Mouse (Mus musculus): Measurements from ENCODE around the gene Gm49358. TPM values are rescaled to one million over a fixed set of nuclear protein-coding genes. Genes with fewer than 3 reads are reported as not detected.

The Gm49358 gene
- polyA plus RNA-seq, 1 experiment from 2014 or later, result not detected

DNA sequence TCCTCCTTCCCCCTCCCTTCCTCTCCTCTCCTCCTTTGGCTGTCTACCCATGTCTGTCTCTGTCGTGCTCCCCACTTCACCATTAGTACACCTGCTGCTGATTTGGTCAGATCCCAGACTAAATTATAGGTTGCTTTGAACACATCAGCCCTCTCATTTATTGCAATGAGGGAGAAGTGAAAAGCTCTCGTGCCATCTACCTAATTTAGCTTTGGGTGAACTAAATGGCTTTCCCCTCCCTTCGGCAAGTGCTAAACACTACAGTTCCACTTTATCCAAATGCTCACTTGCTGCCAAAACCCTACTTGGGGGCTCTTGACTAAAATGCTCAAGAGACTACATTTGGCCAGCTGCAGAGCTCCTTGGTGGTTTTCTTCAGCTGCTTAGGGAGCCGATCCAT is 73.0 kb downstream of the Gm49358 start:
- no peak for ATAC-seq (ENCODE audit: insufficient read depth)
- peaks cover 19% of the 10 kb centered on the region for H3K27me3 ChIP-seq
- 61% methylated on average over 4 of the region's 4 CpGs for WGBS (ENCODE audit: insufficient replicate concordance)

GRCm38 (mm10) chr10:86838827-86839226 is 75.1 kb downstream of the Gm49358 start:
- Histone ChIP-seq H3K36me3 (replicated peaks) (no peaks in the 10 kb centered on the region), H3K4me3 (replicated peaks) (no peak overlapping the region), H3K27me3 (peaks cover 37% of the 10 kb centered on the region), H3K4me1 (replicated peaks) (no peaks in the 10 kb centered on the region), H3K4me2 (no peak overlapping the region), H3K9me3 (replicated peaks) (no peaks in the 10 kb centered on the region), H3K9ac (no peak overlapping the region), H3K27ac (replicated peaks) (no peak overlapping the region)
- 76% methylated on average over 6 of the region's 6 CpGs for WGBS (ENCODE audit: insufficient replicate concordance)
- ATAC-seq (ENCODE audit: insufficient read depth), result no peak

More for the DNA sequence above, 73.0 kb downstream of the Gm49358 start:
- Histone ChIP-seq H3K4me2 (no peak overlapping the region), H3K36me3 (replicated peaks) (no peaks in the 10 kb centered on the region), H3K9me3 (replicated peaks) (no peaks in the 10 kb centered on the region), H3K27ac (replicated peaks) (no peak overlapping the region), H3K9ac (no peak overlapping the region), H3K4me3 (replicated peaks) (no peak overlapping the region), H3K4me1 (replicated peaks) (no peaks in the 10 kb centered on the region)

DNA sequence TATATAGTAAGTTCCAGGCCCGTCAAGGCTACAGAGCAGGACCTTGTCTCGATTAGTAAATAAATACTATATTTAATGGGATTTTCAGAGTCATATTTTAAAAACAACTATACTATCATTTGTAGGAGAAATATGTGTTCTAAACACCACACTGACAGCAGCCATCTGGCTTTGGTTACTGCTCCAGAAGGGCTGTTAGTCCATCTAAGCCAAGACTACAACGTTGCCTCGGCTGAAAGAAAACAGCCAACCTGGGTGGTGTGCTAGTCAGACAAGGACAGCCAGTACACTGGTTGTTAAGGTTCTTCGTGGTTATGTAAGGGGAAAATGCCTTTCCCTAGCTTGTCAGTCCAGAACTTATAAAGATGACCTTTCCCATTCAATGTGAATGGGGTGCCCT is 78.9 kb downstream of the Gm49358 start:
- Histone ChIP-seq H3K4me2 (no peak overlapping the region), H3K27ac (replicated peaks) (no peak overlapping the region), H3K9me3 (replicated peaks) (no peaks in the 10 kb centered on the region), H3K4me1 (replicated peaks) (peaks cover 12% of the 10 kb centered on the region), H3K27me3 (peaks cover 30% of the 10 kb centered on the region), H3K9ac (no peak overlapping the region), H3K36me3 (replicated peaks) (no peaks in the 10 kb centered on the region), H3K4me3 (replicated peaks) (no peak overlapping the region)
- WGBS (ENCODE audit: insufficient replicate concordance), result 64% methylated on average over 5 of the region's 5 CpGs
- no peak for ATAC-seq (ENCODE audit: insufficient read depth)

DNA sequence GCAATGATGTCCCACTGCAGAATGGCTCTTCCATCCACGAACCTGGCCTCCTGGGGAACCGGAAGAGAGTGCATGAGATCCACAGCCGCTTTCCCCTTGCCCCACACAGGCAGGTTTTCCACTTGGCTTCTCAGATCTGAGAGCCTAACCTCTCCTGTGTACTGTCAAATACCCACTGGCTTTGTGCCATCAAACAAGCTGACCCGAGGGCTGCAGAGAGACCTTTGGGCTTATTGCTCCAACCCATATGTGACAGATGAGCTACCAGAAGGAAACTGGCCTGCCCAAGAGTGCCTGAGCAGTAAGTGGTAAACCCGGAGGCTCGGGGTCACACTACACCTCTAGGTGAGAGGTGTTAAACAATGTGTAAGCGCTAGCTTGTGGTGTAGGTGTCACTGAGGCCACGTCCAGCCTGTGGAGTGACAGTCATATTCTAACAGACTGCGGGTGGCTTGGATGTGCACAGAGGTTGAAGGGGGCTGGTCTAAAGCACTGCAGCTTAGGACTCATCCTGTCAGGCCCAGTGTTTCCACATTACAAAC is 83.2 kb downstream of the Gm49358 start:
- ATAC-seq (ENCODE audit: insufficient read depth), result peak; percentile 30; the same call in 1 of the 2 replicates
- Histone ChIP-seq H3K9ac (no peak overlapping the region), H3K27me3 (peaks cover 44% of the 10 kb centered on the region), H3K4me1 (replicated peaks) (peaks cover 12% of the 10 kb centered on the region), H3K27ac (replicated peaks) (no peak overlapping the region), H3K9me3 (replicated peaks) (no peaks in the 10 kb centered on the region), H3K4me3 (replicated peaks) (no peak overlapping the region), H3K4me2 (no peak overlapping the region), H3K36me3 (replicated peaks) (no peaks in the 10 kb centered on the region)
- WGBS (ENCODE audit: insufficient replicate concordance), result 54% methylated on average over 9 of the region's 9 CpGs

DNA sequence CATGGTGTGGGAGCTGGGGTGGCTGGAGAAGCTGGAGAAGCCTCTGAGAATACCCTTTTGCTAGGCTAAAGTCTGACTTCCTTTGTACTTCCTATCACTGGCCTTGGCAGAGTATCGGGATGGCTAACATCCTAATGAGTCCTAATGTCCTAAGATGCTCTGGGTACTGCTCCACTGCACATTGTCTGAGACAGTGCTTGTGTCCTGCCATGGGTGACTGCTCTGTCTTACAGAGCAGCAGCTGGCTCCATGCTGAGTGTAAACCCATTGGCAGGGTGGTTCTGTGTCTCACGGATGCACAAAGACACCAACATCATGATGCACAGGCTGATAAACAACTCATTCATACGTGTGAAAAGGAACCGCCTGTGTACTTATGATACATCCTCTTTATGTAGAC is 85.3 kb downstream of the Gm49358 start:
- no peak for ATAC-seq (ENCODE audit: insufficient read depth)
- 64% methylated on average over 4 of the region's 4 CpGs for WGBS (ENCODE audit: insufficient replicate concordance)
- H3K27ac ChIP-seq (replicated peaks), result no peak overlapping the region
- H3K4me3 ChIP-seq (replicated peaks), result no peak overlapping the region
- H3K36me3 ChIP-seq (replicated peaks), result no peaks in the 10 kb centered on the region
- no peak overlapping the region for H3K9ac ChIP-seq
- H3K4me2 ChIP-seq, result no peak overlapping the region
- H3K4me1 ChIP-seq (replicated peaks), result peaks cover 12% of the 10 kb centered on the region
- peaks cover 35% of the 10 kb centered on the region for H3K27me3 ChIP-seq
- no peaks in the 10 kb centered on the region for H3K9me3 ChIP-seq (replicated peaks)

- Histone ChIP-seq H3K36me3 (replicated peaks) (no peaks in the 10 kb centered on the region), H3K9me3 (replicated peaks) (no peaks in the 10 kb centered on the region), H3K27ac (replicated peaks) (no peak overlapping the region), H3K4me2 (no peak overlapping the region), H3K4me1 (replicated peaks) (peaks cover 12% of the 10 kb centered on the region), H3K4me3 (replicated peaks) (no peak overlapping the region), H3K9ac (no peak overlapping the region), H3K27me3 (peaks cover 35% of the 10 kb centered on the region)
- WGBS (ENCODE audit: insufficient replicate concordance), result 53% methylated on average over 4 of the region's 4 CpGs
- no peak for ATAC-seq (ENCODE audit: insufficient read depth)
Measured at GRCm38 (mm10) chr10:86849508-86849907, 85.7 kb downstream of the Gm49358 start.

- peaks cover 44% of the 10 kb centered on the region for H3K27me3 ChIP-seq
- no peaks in the 10 kb centered on the region for H3K9me3 ChIP-seq (replicated peaks)
- peaks cover 4% of the 10 kb centered on the region for H3K4me1 ChIP-seq (replicated peaks)
- no peak overlapping the region for H3K9ac ChIP-seq
- H3K4me3 ChIP-seq (replicated peaks), result no peak overlapping the region
- H3K27ac ChIP-seq (replicated peaks), result no peak overlapping the region
- 66% methylated on average over 6 of the region's 6 CpGs for WGBS (ENCODE audit: insufficient replicate concordance)
- no peak overlapping the region for H3K4me2 ChIP-seq
- H3K36me3 ChIP-seq (replicated peaks), result no peaks in the 10 kb centered on the region
- ATAC-seq (ENCODE audit: insufficient read depth), result no peak
Measured at GRCm38 (mm10) chr10:86852160-86852559, 88.4 kb downstream of the Gm49358 start.

- Histone ChIP-seq H3K27me3 (peaks cover 39% of the 10 kb centered on the region), H3K4me2 (no peak overlapping the region), H3K9me3 (replicated peaks) (no peaks in the 10 kb centered on the region), H3K27ac (replicated peaks) (no peak overlapping the region), H3K9ac (no peak overlapping the region), H3K4me3 (replicated peaks) (no peak overlapping the region), H3K4me1 (replicated peaks) (no peaks in the 10 kb centered on the region), H3K36me3 (replicated peaks) (no peaks in the 10 kb centered on the region)
- WGBS (ENCODE audit: insufficient replicate concordance), result 51% methylated on average over 3 of the region's 3 CpGs
- no peak for ATAC-seq (ENCODE audit: insufficient read depth)
Measured at GRCm38 (mm10) chr10:86853433-86853832, 89.7 kb downstream of the Gm49358 start.

DNA sequence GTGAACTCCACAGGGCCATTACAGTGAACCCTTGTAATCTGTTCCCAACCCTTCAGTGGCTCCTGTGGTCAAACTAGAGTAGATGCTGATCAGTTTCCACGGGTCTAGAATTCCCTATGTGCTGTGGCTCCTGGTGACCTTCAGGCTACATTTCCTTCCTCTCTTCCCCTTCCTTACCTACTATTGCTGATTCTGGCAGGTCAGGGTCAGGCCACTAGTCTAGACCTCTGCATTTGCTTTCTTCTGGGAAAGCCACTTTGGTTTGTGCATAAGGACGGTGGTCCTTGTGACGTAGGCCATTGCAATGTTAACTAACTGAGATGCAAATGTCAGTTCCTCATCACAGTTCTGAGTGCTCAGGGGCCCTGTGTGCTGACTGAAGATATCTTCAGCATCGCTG is 96.6 kb downstream of the Gm49358 start:
- H3K4me3 ChIP-seq (replicated peaks), result no peak overlapping the region
- no peak overlapping the region for H3K4me2 ChIP-seq
- no peaks in the 10 kb centered on the region for H3K36me3 ChIP-seq (replicated peaks)
- H3K27me3 ChIP-seq, result peaks cover 6% of the 10 kb centered on the region
- no peak overlapping the region for H3K27ac ChIP-seq (replicated peaks)
- no peak for ATAC-seq (ENCODE audit: insufficient read depth)
- H3K9ac ChIP-seq, result no peak overlapping the region
- 49% methylated on average over 4 of the region's 4 CpGs for WGBS (ENCODE audit: insufficient replicate concordance)
- no peaks in the 10 kb centered on the region for H3K9me3 ChIP-seq (replicated peaks)
- no peaks in the 10 kb centered on the region for H3K4me1 ChIP-seq (replicated peaks)

- no peaks in the 10 kb centered on the region for H3K9me3 ChIP-seq (replicated peaks)
- no peak overlapping the region for H3K9ac ChIP-seq
- no peak for ATAC-seq (ENCODE audit: insufficient read depth)
- no peaks in the 10 kb centered on the region; the same call in none of the 2 replicates for H3K27me3 ChIP-seq
- no peak overlapping the region for H3K4me2 ChIP-seq
- 71% methylated on average over 6 of the region's 6 CpGs for WGBS (ENCODE audit: insufficient replicate concordance)
- H3K4me1 ChIP-seq (replicated peaks), result no peaks in the 10 kb centered on the region
- no peak overlapping the region for H3K4me3 ChIP-seq (replicated peaks)
- H3K27ac ChIP-seq (replicated peaks), result no peak overlapping the region
- no peaks in the 10 kb centered on the region for H3K36me3 ChIP-seq (replicated peaks)
Measured at GRCm38 (mm10) chr10:86862496-86862895, 98.7 kb downstream of the Gm49358 start.

- Histone ChIP-seq H3K4me3 (replicated peaks) (no peak overlapping the region), H3K9ac (no peak overlapping the region), H3K27ac (replicated peaks) (no peak overlapping the region), H3K4me1 (replicated peaks) (no peaks in the 10 kb centered on the region), H3K9me3 (replicated peaks) (no peaks in the 10 kb centered on the region), H3K36me3 (replicated peaks) (no peaks in the 10 kb centered on the region), H3K4me2 (no peak overlapping the region), H3K27me3 (no peaks in the 10 kb centered on the region; the same call in none of the 2 replicates)
- ATAC-seq (ENCODE audit: insufficient read depth), result no peak
- WGBS (ENCODE audit: insufficient replicate concordance), result 71% methylated on average over 6 of the region's 6 CpGs
Measured at GRCm38 (mm10) chr10:86863429-86863828, 99.7 kb downstream of the Gm49358 start.

DNA sequence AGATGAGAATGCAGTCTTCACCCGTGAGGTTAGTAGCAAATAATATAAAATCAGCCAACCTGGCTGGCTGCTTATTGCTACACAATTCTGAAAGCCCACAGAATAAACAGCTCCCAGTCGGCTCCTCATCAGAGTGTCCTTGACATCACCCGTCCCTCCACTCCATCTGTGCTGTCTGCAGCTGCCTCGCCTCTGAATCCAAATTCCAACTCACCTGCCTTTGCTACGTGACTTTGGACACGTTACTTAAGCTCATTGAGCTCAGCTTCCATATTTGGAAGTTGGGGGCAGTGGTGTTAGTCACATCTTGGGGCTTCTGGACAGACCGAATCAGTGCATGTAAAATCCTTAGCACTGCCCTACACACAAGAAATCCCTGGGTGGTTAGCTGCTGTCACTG is 108.3 kb downstream of the Gm49358 start:
- no peaks in the 10 kb centered on the region for H3K4me1 ChIP-seq (replicated peaks)
- no peaks in the 10 kb centered on the region for H3K27me3 ChIP-seq
- no peak overlapping the region for H3K4me2 ChIP-seq
- no peak overlapping the region for H3K27ac ChIP-seq (replicated peaks)
- no peak for ATAC-seq (ENCODE audit: insufficient read depth)
- WGBS (ENCODE audit: insufficient replicate concordance), result 57% methylated on average over 7 of the region's 7 CpGs
- no peak overlapping the region for H3K9ac ChIP-seq
- no peak overlapping the region for H3K4me3 ChIP-seq (replicated peaks)
- H3K9me3 ChIP-seq (replicated peaks), result no peaks in the 10 kb centered on the region
- H3K36me3 ChIP-seq (replicated peaks), result no peaks in the 10 kb centered on the region

Data from liver, embryonic 15.5 days (tissue).